ENCODE assay signal across 16 mouse cellular contexts in the genomic region with DNA sequence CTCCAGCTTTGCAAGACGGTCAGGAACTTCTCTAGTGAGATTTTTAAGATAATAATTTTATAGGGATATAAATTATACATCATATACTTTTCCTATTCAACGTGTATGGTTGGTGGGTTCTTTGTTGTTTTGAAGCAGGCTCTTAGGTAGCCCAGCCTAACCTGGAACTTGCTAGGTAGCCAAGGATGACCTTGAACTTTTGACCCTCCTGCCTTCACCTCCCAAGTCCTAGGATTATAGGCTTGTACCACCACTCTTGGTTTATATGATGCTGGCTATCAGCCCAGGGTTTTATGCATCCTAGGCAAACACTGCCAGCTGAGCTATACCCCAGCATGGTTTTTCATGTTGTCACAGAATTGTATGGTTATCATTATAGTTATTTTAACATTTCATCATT.
"Had no signal": no experiment of that assay in that cellular context is flagged by ENCODE, and none has a peak within 500 bp of the region (broad histone marks: within the 10 kb centered on the region; RNA-seq: fewer than 3 reads in every experiment).

No protein-coding gene starts in this region.

- H3K27me3 ChIP-seq: lung, embryonic 15.5 days; megakaryocyte, embryonic 14.5 days; midbrain, embryonic 13.5 days; midbrain, embryonic 15.5 days; neural tube, embryonic 12.5 days had no signal

- H3K4me3 ChIP-seq: lung, embryonic 15.5 days; megakaryocyte, embryonic 14.5 days; midbrain, embryonic 13.5 days; midbrain, embryonic 15.5 days; neural tube, embryonic 12.5 days had no signal

- H3K9me3 ChIP-seq: lung, embryonic 15.5 days; megakaryocyte, embryonic 14.5 days; midbrain, embryonic 13.5 days; midbrain, embryonic 15.5 days; neural tube, embryonic 12.5 days had no signal

- DNase-seq: liver, postnatal 0 days; lung, adult 2 months; lung, postnatal 14 days; lung, postnatal 36 days; right cerebral cortex, postnatal 14 days; right cerebral cortex, postnatal 4 days; spleen, adult 18-20 months; thymus, adult 18-20 months; thymus, postnatal 14 days; thymus, postnatal 36 days had no signal

- H3K9ac ChIP-seq: liver, postnatal 0 days; lung, embryonic 15.5 days; midbrain, embryonic 13.5 days; midbrain, embryonic 15.5 days; neural tube, embryonic 12.5 days had no signal

- H3K27ac ChIP-seq: lung, embryonic 15.5 days; macrophage; midbrain, embryonic 13.5 days; midbrain, embryonic 15.5 days; neural tube, embryonic 12.5 days had no signal

- H3K4me1 ChIP-seq: midbrain, embryonic 13.5 days; midbrain, embryonic 15.5 days; neural tube, embryonic 12.5 days had no signal

- H3K36me3 ChIP-seq: lung, embryonic 15.5 days; midbrain, embryonic 13.5 days; midbrain, embryonic 15.5 days; neural tube, embryonic 12.5 days had no signal
